Mouse (Mus musculus) testis, adult 2 months (tissue): ENCODE data around the gene Nav3.

ENCODE experiments used
- CTCF ChIP-seq: fragments of 200-500 bp; IDR thresholded peaks from 2 replicates; pipeline ENCODE4 v1.5.1; 2012; ENCODE audit warnings: low read depth, mild to moderate bottlenecking, inconsistent platforms, low read length, moderate library complexity; ENCODE audit not compliant: control insufficient read depth, insufficient read depth, insufficient replicate concordance
- POLR2A ChIP-seq: fragments of 200-500 bp; IDR thresholded peaks from 2 replicates; pipeline ENCODE4 v1.6.1; 2012; ENCODE audit warnings: low read depth, mild to moderate bottlenecking, inconsistent platforms, low read length, moderate library complexity; ENCODE audit not compliant: control insufficient read depth

DNA sequence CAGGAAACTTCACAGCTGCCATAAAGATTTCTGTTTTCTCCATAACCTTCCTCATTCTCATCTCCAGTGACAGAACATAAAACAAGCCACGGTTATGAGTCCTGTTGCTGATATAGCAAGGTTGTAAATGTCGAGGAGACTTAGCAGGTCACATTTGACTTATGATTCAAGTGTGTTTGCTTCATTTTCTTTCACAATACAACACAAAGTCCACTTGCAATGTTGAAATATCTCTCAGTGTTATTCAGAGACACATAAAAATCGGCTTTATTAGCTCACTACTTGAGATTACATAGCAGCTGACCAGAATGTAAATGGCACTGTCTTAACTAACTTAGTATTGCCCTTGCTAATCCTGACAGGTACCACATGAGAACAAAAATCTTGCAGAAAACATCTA, 482.5 kb downstream of the Nav3 start:
- no peak for TF ChIP-seq CTCF
- no peak for TF ChIP-seq POLR2A
